Mouse (Mus musculus): ENCODE results near the gene Col26a1. TPM values are rescaled to one million over a fixed set of nuclear protein-coding genes. Genes with fewer than 3 reads are reported as not detected.
A peak's percentile ranks its signal among the peaks of the same experiment; 100 is the strongest.

Gene Col26a1
- polyA plus RNA-seq, 1 experiment, result not detected

- Histone ChIP-seq H3K4me3 (replicated peaks) (peak overlapping the region; percentile 47), H3K36me3 (replicated peaks; ENCODE audit: low read length) (no peaks in the 10 kb centered on the region), H3K4me1 (peaks cover 11% of the 10 kb centered on the region), H3K27me3 (replicated peaks) (peaks cover 69% of the 10 kb centered on the region), H3K9me3 (peaks cover 3% of the 10 kb centered on the region)
- TF ChIP-seq FLI1 (IDR thresholded peaks at IDR 0.05; ENCODE audit: low read length) (no peak), GATA1 (IDR thresholded peaks at IDR 0.05; ENCODE audit: borderline replicate concordance, low read length) (no peak)
Observed at GRCm38 (mm10) chr5:136881380-136882009, 1.5 kb downstream of the Col26a1 start.

GRCm38 (mm10) chr5:136880101-136880500, 2.9 kb downstream of the Col26a1 start:
- H3K4me3 ChIP-seq (replicated peaks), result peak overlapping the region; percentile 3
- no peaks in the 10 kb centered on the region for H3K36me3 ChIP-seq (replicated peaks; ENCODE audit: low read length)
- TF ChIP-seq GATA1 (IDR thresholded peaks at IDR 0.05; ENCODE audit: borderline replicate concordance, low read length), result no peak
- TF ChIP-seq FLI1 (IDR thresholded peaks at IDR 0.05; ENCODE audit: low read length), result no peak
- H3K27me3 ChIP-seq (replicated peaks), result peaks cover 67% of the 10 kb centered on the region
- H3K4me1 ChIP-seq, result peaks cover 11% of the 10 kb centered on the region
- H3K9me3 ChIP-seq, result peaks cover 9% of the 10 kb centered on the region

- H3K36me3 ChIP-seq (replicated peaks; ENCODE audit: low read length), result no peaks in the 10 kb centered on the region
- H3K4me1 ChIP-seq, result no peaks in the 10 kb centered on the region
- no peak overlapping the region for H3K4me3 ChIP-seq (replicated peaks)
- TF ChIP-seq GATA1 (IDR thresholded peaks at IDR 0.05; ENCODE audit: borderline replicate concordance, low read length), result no peak
- TF ChIP-seq FLI1 (IDR thresholded peaks at IDR 0.05; ENCODE audit: low read length), result no peak
- peaks cover 19% of the 10 kb centered on the region for H3K27me3 ChIP-seq (replicated peaks)
- peaks cover 9% of the 10 kb centered on the region for H3K9me3 ChIP-seq
Observed at GRCm38 (mm10) chr5:136874271-136874670, 8.7 kb downstream of the Col26a1 start.

- no peaks in the 10 kb centered on the region for H3K36me3 ChIP-seq (replicated peaks; ENCODE audit: low read length)
- H3K27me3 ChIP-seq (replicated peaks), result peaks cover 11% of the 10 kb centered on the region
- TF ChIP-seq FLI1 (IDR thresholded peaks at IDR 0.05; ENCODE audit: low read length), result no peak
- no peak for TF ChIP-seq GATA1 (IDR thresholded peaks at IDR 0.05; ENCODE audit: borderline replicate concordance, low read length)
- peaks cover 14% of the 10 kb centered on the region for H3K9me3 ChIP-seq
- no peak overlapping the region for H3K4me3 ChIP-seq (replicated peaks)
- H3K4me1 ChIP-seq, result no peaks in the 10 kb centered on the region
Observed at GRCm38 (mm10) chr5:136872417-136872816, 10.6 kb downstream of the Col26a1 start.

- Histone ChIP-seq H3K27me3 (replicated peaks) (peaks cover 11% of the 10 kb centered on the region), H3K36me3 (replicated peaks; ENCODE audit: low read length) (no peaks in the 10 kb centered on the region), H3K4me3 (replicated peaks) (no peak overlapping the region), H3K9me3 (peaks cover 5% of the 10 kb centered on the region; the same call in 1 of the 2 replicates), H3K4me1 (no peaks in the 10 kb centered on the region)
- TF ChIP-seq FLI1 (IDR thresholded peaks at IDR 0.05; ENCODE audit: low read length) (no peak), GATA1 (IDR thresholded peaks at IDR 0.05; ENCODE audit: borderline replicate concordance, low read length) (no peak)
Observed at GRCm38 (mm10) chr5:136869451-136870114, 13.4 kb downstream of the Col26a1 start.

GRCm38 (mm10) chr5:136867706-136868105, 15.3 kb downstream of the Col26a1 start:
- H3K36me3 ChIP-seq (replicated peaks; ENCODE audit: low read length), result no peaks in the 10 kb centered on the region

GRCm38 (mm10) chr5:136863961-136864674, 18.9 kb downstream of the Col26a1 start:
- Histone ChIP-seq H3K9me3 (peaks cover 5% of the 10 kb centered on the region; the same call in 1 of the 2 replicates), H3K36me3 (replicated peaks; ENCODE audit: low read length) (no peaks in the 10 kb centered on the region), H3K4me1 (peaks cover 6% of the 10 kb centered on the region), H3K4me3 (replicated peaks) (no peak overlapping the region), H3K27me3 (replicated peaks) (peaks cover 19% of the 10 kb centered on the region)
- no peak for TF ChIP-seq GATA1 (IDR thresholded peaks at IDR 0.05; ENCODE audit: borderline replicate concordance, low read length)
- no peak for TF ChIP-seq FLI1 (IDR thresholded peaks at IDR 0.05; ENCODE audit: low read length)

More at GRCm38 (mm10) chr5:136867706-136868105, 15.3 kb downstream of the Col26a1 start:
- no peak overlapping the region for H3K4me3 ChIP-seq (replicated peaks)
- H3K4me1 ChIP-seq, result peaks cover 6% of the 10 kb centered on the region
- TF ChIP-seq GATA1 (IDR thresholded peaks at IDR 0.05; ENCODE audit: borderline replicate concordance, low read length) (no peak), FLI1 (IDR thresholded peaks at IDR 0.05; ENCODE audit: low read length) (no peak)
- H3K27me3 ChIP-seq (replicated peaks), result peaks cover 12% of the 10 kb centered on the region
- H3K9me3 ChIP-seq, result peaks cover 5% of the 10 kb centered on the region; the same call in 1 of the 2 replicates

- no peak overlapping the region for H3K4me3 ChIP-seq (replicated peaks)
- peaks cover 17% of the 10 kb centered on the region for H3K27me3 ChIP-seq (replicated peaks)
- TF ChIP-seq FLI1 (IDR thresholded peaks at IDR 0.05; ENCODE audit: low read length) (no peak), GATA1 (IDR thresholded peaks at IDR 0.05; ENCODE audit: borderline replicate concordance, low read length) (no peak)
- H3K36me3 ChIP-seq (replicated peaks; ENCODE audit: low read length), result no peaks in the 10 kb centered on the region
- H3K4me1 ChIP-seq, result peaks cover 6% of the 10 kb centered on the region
- H3K9me3 ChIP-seq, result no peaks in the 10 kb centered on the region
Observed at GRCm38 (mm10) chr5:136863276-136863675, 19.7 kb downstream of the Col26a1 start.

- Histone ChIP-seq H3K27me3 (replicated peaks) (peaks cover 17% of the 10 kb centered on the region), H3K9me3 (no peaks in the 10 kb centered on the region), H3K36me3 (replicated peaks; ENCODE audit: low read length) (no peaks in the 10 kb centered on the region), H3K4me3 (replicated peaks) (no peak overlapping the region), H3K4me1 (peaks cover 6% of the 10 kb centered on the region)
- TF ChIP-seq GATA1 (IDR thresholded peaks at IDR 0.05; ENCODE audit: borderline replicate concordance, low read length), result no peak
- no peak for TF ChIP-seq FLI1 (IDR thresholded peaks at IDR 0.05; ENCODE audit: low read length)
Observed at GRCm38 (mm10) chr5:136862806-136863205, 20.2 kb downstream of the Col26a1 start.

All from megakaryocyte, embryonic 14.5 days (primary cell).